Mouse (Mus musculus): ENCODE results near the gene Gm20388.

DNA sequence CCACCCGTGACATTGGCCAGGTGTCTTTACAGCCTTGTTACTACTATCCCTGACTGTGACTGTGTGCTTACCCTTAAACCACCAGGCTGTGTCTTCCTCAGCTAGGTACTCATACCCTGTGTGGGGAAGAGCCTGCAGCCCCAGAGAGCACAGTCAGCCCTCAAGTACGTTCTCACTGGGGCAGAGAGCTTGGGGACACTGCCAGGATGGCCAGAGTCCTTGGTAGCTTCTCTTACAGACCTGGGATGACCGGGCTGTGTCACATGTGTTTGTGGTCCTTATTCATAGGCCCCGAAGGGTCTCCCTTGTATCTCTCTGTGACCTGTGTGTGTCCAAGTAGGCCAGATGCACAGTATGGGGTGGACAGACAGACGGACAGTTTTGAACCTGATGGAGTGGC lies 350.0 kb downstream of the Gm20388 start:
- no peak for TF ChIP-seq CTCF (IDR thresholded peaks at IDR 0.05; ENCODE audit: borderline replicate concordance, insufficient read depth, low read depth, low read length)
- TF ChIP-seq POLR2A (IDR thresholded peaks at IDR 0.05; ENCODE audit: borderline replicate concordance, insufficient read depth, low read length): no peak
